Mouse (Mus musculus) cerebellum, adult 2 months (tissue): ENCODE measurements around the gene Rps6kl1. TPM values are rescaled to one million over a fixed set of nuclear protein-coding genes. Genes with fewer than 3 reads are reported as not detected.

Experiments
- DNase-seq, 2 experiments: peaks; one replicate each; pipeline ENCODE4 v3.0.0; 2021
- H3K27ac ChIP-seq: fragments of 200-500 bp; 2 replicates; pipeline ENCODE4 v1.5.1; 2012; ENCODE audit warnings: low read length, control low read depth, inconsistent platforms; ENCODE audit not compliant: insufficient read depth
- H3K27me3 ChIP-seq: fragments of 200-500 bp; 2 replicates; pipeline ENCODE4 v1.6.1; 2012; ENCODE audit warnings: inconsistent platforms, mild to moderate bottlenecking, low read length, moderate library complexity; ENCODE audit not compliant: control insufficient read depth, insufficient read depth
- H3K4me1 ChIP-seq: fragments of 200-500 bp; 2 replicates; pipeline ENCODE4 v1.6.1; 2011; ENCODE audit warnings: low read length; ENCODE audit not compliant: control insufficient read depth, insufficient read depth
- H3K4me3 ChIP-seq: fragments of 200-500 bp; replicated peaks from 2 replicates; pipeline ENCODE3; 2011; ENCODE audit warnings: mild to moderate bottlenecking, low read depth, low read length, control low read depth; ENCODE audit not compliant: insufficient read depth
- CTCF ChIP-seq: fragments of 200-500 bp; IDR thresholded peaks from 2 replicates; pipeline ENCODE4 v1.5.1; 2011; ENCODE audit warnings: low read depth, mild to moderate bottlenecking, control low read depth, low read length, moderate library complexity, borderline replicate concordance; ENCODE audit not compliant: insufficient read depth
- POLR2A ChIP-seq: fragments of 200-500 bp; IDR thresholded peaks from 2 replicates; pipeline ENCODE4 v1.6.1; 2011; ENCODE audit warnings: low read length, control low read depth, borderline replicate concordance; ENCODE audit not compliant: insufficient read depth
- WGBS: fragments of 180-500 bp; shearing (Covaris S2); methylation state at CpG from one replicate; pipeline ENCODE4 v1.1.7; 2018; 5-methylcytosine and 5-hydroxymethylcytosine counted together
- polyA plus RNA-seq: library from polyadenylated mRNA; depleted of rRNA; stranded (reverse); fragments of >200 nt; gene quantifications from 2 replicates; pipeline ENCODE4 v1.2.3, GENCODE M21; 2012; rRNA removed

Gene Rps6kl1
- polyA plus RNA-seq, result 35.2 and 36.5 TPM in 2 replicates

DNA sequence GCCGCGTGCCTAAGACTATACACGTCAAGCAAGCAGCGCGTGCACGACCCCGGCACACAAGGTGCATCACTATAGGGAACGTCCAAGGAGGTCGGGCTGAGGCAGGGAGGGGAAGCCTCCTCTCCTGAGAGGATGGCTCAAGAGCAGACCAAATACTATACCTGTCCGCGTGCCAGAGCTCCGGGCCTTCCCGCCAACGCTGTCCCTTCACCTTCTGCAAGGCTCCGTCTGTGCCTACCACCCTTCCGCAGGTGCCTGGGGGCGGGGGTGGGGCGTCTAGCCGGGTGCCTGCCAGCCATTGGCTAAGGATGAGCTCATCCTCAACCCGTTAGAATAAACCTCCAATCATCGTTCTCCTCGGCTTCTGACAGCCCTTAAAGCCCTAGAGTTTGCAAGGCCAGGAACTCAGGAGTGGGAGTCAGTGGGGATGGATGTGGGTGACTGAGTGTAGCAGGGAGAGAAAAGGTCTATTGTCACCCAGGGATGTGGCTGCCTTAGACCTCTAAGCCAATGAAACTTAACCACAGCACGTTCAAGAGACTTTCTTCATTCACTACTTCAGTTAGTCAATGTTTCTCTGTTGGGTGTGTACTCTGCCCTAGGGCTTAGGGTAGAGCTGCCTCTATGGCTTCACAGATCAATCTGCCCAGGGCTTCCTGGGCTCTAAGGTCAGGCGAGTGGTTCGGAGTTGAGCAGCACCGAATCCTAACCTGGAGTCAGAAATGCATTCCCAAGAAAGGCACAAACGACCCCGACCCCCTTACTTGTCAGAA lies at the start of gene Rps6kl1:
Gene Rps6kl1 (minus strand): TSS at position 263 of the 773 bp plus-strand sequence.
- H3K27me3 ChIP-seq, result no peaks in the 10 kb centered on the region
- H3K27ac ChIP-seq, result peak within 1 kb of the TSS; percentile 17
- peak within 1 kb of the TSS; percentile 69 for H3K4me3 ChIP-seq
- TF ChIP-seq POLR2A (peak; percentile 93), CTCF (no peak)
- DNase-seq, result peak; percentile 91 to 92
- 17% methylated on average over 28 of the region's 28 CpGs for WGBS
- H3K4me1 ChIP-seq, result peaks cover 8% of the 10 kb centered on the region

DNA sequence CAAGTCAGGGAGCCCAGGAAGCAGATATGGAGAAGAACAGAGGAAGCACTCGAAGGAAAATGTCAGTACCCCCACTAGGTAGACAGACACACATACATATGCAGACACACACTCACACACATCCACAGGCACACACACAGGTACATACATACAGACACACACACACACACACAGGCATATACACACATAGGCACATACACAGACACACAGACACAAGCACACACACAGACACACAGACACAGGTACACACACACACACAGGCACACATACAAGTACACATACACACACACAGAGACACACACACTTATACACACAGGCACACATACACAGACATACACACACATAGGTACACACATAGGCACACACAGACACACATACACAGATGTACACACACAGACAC lies 48.9 kb upstream of the Rps6kl1 start:
- no peak for DNase-seq
- 72% methylated on average over 1 of the region's 1 CpGs for WGBS
- H3K27ac ChIP-seq, result no peak overlapping the region
- peaks cover 7% of the 10 kb centered on the region; the same call in 1 of the 2 replicates for H3K4me1 ChIP-seq
- TF ChIP-seq CTCF (no peak), POLR2A (no peak)
- no peaks in the 10 kb centered on the region for H3K27me3 ChIP-seq
- no peak overlapping the region for H3K4me3 ChIP-seq

DNA sequence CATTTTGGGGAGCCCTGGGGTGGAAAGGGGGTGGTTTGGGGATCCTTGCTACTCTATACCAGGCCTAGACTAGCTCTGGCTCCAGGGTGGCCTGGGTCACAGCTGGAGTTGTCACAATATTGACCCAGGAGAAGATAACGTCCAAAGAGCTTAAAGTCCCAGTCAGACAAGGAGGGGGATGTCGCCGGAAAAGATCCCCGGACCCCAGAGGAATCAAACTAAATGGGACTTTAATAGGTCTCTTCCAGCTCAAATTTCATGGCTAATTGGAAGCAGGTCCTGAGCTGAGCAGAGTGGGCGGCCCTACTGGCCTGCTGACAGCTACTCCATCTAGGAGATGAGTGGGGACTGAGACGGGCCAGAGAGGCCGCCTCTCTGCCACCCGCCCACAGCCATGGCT lies 46.9 kb upstream of the Rps6kl1 start:
- Histone ChIP-seq H3K27me3 (no peaks in the 10 kb centered on the region), H3K4me1 (peaks cover 7% of the 10 kb centered on the region; the same call in 1 of the 2 replicates), H3K27ac (no peak overlapping the region), H3K4me3 (no peak overlapping the region)
- no peak for DNase-seq
- TF ChIP-seq POLR2A (no peak), CTCF (no peak)
- 58% methylated on average over 8 of the region's 8 CpGs for WGBS

DNA sequence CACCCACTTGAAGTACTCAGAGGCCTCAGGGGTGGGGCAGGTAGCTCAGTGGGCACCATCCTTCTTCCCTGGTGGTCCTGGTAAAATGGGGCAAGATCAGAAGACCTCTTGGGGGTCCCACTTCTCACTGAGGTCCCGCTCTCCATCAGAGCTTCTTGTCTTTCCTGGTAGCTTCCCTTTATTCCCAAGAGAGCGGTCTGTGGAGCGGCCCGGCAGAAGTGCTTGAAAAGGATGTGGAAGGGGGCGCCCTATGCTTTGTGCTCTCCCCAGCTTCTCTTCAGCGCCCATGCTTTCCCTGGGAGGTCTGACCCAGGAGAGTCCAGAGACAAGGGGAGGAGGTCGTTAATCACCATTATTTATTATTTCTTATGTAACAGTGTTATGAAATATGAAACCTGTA lies 46.3 kb upstream of the Rps6kl1 start:
- WGBS, result 91% methylated on average over 7 of the region's 7 CpGs
- H3K4me1 ChIP-seq, result peaks cover 7% of the 10 kb centered on the region; the same call in 1 of the 2 replicates
- no peaks in the 10 kb centered on the region for H3K27me3 ChIP-seq
- H3K4me3 ChIP-seq, result no peak overlapping the region
- TF ChIP-seq CTCF (no peak), POLR2A (no peak)
- no peak for DNase-seq
- H3K27ac ChIP-seq, result no peak overlapping the region

DNA sequence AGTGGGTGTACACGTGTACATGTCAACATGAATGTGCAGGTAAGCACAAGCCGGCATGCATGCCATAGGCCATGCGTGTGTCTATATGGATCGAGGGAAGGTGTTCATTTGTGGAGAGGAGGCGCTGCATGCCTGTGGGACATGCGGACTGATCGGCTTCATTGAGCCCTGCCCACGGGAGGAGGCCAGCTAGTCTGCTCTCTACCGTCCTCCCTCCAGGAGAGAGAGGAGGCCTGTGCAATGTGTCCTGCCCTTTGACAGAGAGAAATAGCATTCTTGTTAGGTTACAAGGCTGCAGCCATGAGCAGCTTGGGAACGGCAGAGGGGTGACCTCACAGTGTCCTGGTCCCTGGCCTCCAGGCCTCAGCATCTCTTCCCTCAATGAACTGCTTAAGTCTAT lies 45.1 kb upstream of the Rps6kl1 start:
- WGBS, result 94% methylated on average over 10 of the region's 10 CpGs
- Histone ChIP-seq H3K4me1 (peaks cover 2% of the 10 kb centered on the region; the same call in 1 of the 2 replicates), H3K4me3 (no peak overlapping the region), H3K27ac (no peak overlapping the region), H3K27me3 (no peaks in the 10 kb centered on the region)
- DNase-seq, result no peak
- TF ChIP-seq POLR2A (no peak), CTCF (no peak)

DNA sequence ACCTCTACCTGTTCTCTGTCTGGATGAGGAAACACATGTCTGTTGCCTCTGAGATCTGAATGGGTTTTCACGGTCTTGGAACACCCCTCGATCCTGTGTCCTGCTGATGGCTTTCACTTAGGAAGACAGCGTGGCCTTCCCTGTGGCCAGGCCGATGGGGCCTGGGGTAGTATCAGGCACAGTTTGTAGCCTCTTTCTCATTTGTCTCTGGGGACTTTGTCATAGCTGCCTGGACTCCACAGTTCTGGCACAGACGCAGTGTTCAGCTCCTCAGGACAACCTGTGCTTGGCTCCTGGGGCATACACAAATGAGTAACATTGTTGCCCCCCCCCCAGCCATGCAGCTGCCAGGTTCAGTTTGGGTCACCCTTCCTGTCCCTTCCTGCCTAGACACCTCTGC lies 44.0 kb upstream of the Rps6kl1 start:
- WGBS, result 54% methylated on average over 5 of the region's 5 CpGs
- DNase-seq, result no peak
- TF ChIP-seq POLR2A (no peak), CTCF (no peak)
- Histone ChIP-seq H3K27me3 (no peaks in the 10 kb centered on the region), H3K4me1 (no peaks in the 10 kb centered on the region; the same call in 1 of the 2 replicates), H3K27ac (no peak overlapping the region), H3K4me3 (no peak overlapping the region)

DNA sequence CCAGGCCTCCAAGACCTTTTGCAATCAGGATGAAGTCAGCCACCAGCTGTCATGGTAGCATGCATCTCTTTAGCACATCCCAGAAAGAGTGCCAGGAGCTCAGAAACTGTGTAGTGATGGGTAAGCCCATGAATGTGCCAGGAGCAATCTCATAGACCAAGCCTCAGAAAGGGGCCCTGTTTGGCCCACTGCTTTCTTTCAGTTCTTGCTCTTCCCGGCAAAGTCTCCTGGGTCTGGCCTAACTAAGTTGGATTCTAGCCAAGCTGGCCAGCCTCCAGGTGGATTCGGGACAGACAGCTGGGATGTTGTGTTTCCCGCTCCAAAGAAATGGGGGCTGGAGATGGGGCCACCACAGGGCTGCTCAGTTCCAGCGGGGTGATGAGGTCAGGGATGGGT lies 43.6 kb upstream of the Rps6kl1 start:
- peak in 1 of 2 experiments; percentile 39 for DNase-seq
- no peak overlapping the region for H3K4me3 ChIP-seq
- WGBS, result 29% methylated on average over 4 of the region's 4 CpGs
- no peaks in the 10 kb centered on the region; the same call in 1 of the 2 replicates for H3K4me1 ChIP-seq
- H3K27me3 ChIP-seq, result no peaks in the 10 kb centered on the region
- TF ChIP-seq CTCF (no peak), POLR2A (no peak)
- H3K27ac ChIP-seq, result no peak overlapping the region

DNA sequence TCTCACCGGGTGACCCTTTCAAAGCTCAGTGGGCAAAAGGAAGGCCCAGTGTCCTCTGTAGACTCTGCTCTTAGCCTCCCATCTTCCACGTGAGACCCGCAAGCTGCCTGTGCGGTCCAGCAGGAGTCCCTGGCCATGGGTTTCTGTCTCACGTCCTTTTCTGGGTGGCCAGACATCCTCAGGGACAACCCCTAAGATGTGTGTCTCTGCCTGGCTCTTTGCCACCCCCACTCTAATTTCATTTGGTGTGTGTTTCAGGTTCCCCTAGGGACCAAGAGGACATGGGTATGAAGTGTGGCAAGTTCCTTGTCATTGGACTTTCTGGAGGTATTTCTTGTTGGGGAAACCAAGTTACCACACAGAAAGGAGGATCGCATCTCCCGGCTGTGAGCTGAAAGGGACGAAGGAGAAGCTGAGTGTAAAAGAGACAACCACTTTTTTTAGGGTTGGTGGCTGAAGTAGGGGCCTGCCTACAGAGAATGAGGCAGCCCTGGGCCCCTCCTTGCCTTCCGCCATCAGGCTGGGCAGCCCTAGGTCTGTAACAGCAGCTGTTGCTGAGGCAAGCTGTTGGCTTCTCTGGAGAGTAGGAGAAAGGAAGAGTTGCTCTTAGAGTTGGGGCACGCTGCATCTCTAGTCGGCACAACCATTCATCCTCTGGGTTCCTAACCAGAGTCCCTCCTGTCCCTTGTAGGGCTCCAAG lies 43.0 kb upstream of the Rps6kl1 start:
- 72% methylated on average over 11 of the region's 11 CpGs for WGBS
- Histone ChIP-seq H3K4me1 (no peaks in the 10 kb centered on the region; the same call in 1 of the 2 replicates), H3K4me3 (no peak overlapping the region), H3K27me3 (no peaks in the 10 kb centered on the region), H3K27ac (no peak overlapping the region)
- DNase-seq, result no peak
- TF ChIP-seq POLR2A, result no peak
